Mouse (Mus musculus): ENCODE measurements around the gene Slc25a47. TPM values are rescaled to one million over a fixed set of nuclear protein-coding genes. Genes with fewer than 3 reads are reported as not detected.
"Not testable (repeated sequence)": the region's sequence is repeated elsewhere in the genome, so short reads cannot be mapped to it uniquely, and the experiment has no call there.

Gene Slc25a47
- polyA plus RNA-seq, 1 experiment from 2014 or later = 2.0 TPM

DNA sequence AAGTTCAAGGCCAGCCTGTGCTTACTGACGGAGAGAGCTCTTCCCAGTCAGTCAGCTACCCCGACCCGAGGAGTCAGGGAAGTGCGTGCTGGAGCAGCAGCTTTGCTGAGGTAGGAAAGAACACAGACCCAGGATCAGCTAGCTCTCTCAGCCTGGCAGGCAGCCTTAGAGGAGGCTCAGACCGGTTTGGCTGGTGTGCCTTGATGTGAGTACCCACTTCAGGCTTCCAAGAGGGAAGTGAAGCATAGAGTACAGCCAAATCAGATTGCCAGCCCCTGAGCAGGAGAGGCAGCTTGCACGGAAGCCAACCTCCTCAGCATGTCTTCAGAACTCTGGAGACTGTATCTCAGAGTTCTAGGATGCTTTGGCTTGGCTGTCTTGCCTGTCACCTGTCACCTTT is 5.3 kb downstream of the Slc25a47 start:
- WGBS (ENCODE audit: insufficient replicate concordance) = 81% methylated on average over 6 of the region's 6 CpGs
- H3K4me1 ChIP-seq (replicated peaks) = peaks cover 41% of the 10 kb centered on the region
- H3K27me3 ChIP-seq = no peaks in the 10 kb centered on the region
- ATAC-seq (ENCODE audit: low read depth) (no peak), DNase-seq (no peak)
- H3K27ac ChIP-seq = no peak overlapping the region
- H3K4me3 ChIP-seq (replicated peaks) = no peak overlapping the region
- no peaks in the 10 kb centered on the region for H3K9me3 ChIP-seq (replicated peaks)
- no peak overlapping the region for H3K4me2 ChIP-seq
- peaks cover 34% of the 10 kb centered on the region for H3K36me3 ChIP-seq
- H3K9ac ChIP-seq = no peak overlapping the region

- peaks cover 26% of the 10 kb centered on the region for H3K4me1 ChIP-seq (replicated peaks)
- no peaks in the 10 kb centered on the region for H3K27me3 ChIP-seq
- DNase-seq (no peak), ATAC-seq (ENCODE audit: low read depth) (no peak)
- H3K4me3 ChIP-seq (replicated peaks) = no peak overlapping the region
- no peak overlapping the region for H3K27ac ChIP-seq
- H3K36me3 ChIP-seq = peaks cover 34% of the 10 kb centered on the region
- H3K4me2 ChIP-seq = no peak overlapping the region
- H3K9me3 ChIP-seq (replicated peaks) = no peaks in the 10 kb centered on the region
- no peak overlapping the region for H3K9ac ChIP-seq
- 78% methylated on average over 7 of the region's 7 CpGs for WGBS (ENCODE audit: insufficient replicate concordance)
Measured at GRCm38 (mm10) chr12:108842663-108843062, 6.8 kb downstream of the Slc25a47 start.

DNA sequence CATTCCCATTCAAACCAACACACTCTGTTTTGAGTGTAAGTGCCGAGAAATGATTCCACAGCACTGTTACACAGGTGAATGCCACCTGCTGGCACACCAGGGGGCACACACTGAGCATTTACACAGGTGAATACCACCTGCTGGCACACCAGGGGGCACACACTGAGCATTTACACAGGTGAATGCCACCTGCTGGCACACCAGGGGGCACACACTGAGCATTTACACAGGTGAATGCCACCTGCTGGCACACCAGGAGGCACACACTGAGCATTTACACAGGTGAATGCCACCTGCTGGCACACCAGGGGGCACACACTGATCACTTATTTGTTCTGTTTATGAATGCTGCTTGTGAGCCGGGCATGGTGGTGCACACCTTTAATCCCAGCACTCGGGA is 12.2 kb downstream of the Slc25a47 start:
- H3K4me3 ChIP-seq (replicated peaks); H3K27me3 ChIP-seq; DNase-seq; H3K9ac ChIP-seq; H3K4me2 ChIP-seq; ATAC-seq (ENCODE audit: low read depth); H3K9me3 ChIP-seq (replicated peaks); H3K27ac ChIP-seq: not testable (repeated sequence)
- WGBS (ENCODE audit: insufficient replicate concordance) = 68% methylated on average over 3 of the region's 3 CpGs
- Histone ChIP-seq H3K36me3 (peaks cover 17% of the 10 kb centered on the region), H3K4me1 (replicated peaks) (peaks cover 39% of the 10 kb centered on the region)

DNA sequence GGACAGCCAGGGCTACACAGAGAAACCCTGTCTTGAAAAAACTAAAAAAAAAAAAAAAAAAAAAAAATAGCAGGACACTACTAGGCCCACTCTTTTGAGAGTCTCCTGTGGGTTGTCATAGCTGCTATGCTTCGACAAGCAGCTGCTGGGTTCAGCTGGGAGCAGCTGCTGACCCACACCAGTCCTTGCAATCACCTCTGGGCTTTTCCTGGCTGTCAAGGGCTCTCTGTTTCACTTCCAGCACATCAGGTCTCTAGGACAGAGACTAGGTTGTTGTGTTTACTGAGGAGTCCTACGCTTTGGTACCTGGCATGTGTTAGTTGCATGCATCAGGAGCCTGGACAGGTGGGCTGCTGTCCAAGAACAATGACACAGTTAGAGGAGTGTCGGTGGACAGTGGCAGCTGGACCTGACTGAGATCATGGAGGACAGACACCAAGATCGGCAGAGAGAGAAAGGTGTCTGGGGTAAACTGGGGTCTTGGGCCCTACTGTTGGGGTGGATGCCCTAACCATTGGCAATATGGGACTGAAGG is 13.7 kb downstream of the Slc25a47 start:
- Histone ChIP-seq H3K4me1 (replicated peaks) (peaks cover 31% of the 10 kb centered on the region), H3K27me3 (no peaks in the 10 kb centered on the region), H3K36me3 (peaks cover 10% of the 10 kb centered on the region), H3K9me3 (replicated peaks) (no peaks in the 10 kb centered on the region), H3K27ac (no peak overlapping the region; the same call in 1 of the 2 replicates), H3K4me3 (replicated peaks) (no peak overlapping the region), H3K4me2 (no peak overlapping the region), H3K9ac (no peak overlapping the region)
- 69% methylated on average over 4 of the region's 4 CpGs for WGBS (ENCODE audit: insufficient replicate concordance)
- no peak for ATAC-seq (ENCODE audit: low read depth)
- DNase-seq = no peak

- Histone ChIP-seq H3K4me3 (replicated peaks) (no peak overlapping the region), H3K27me3 (no peaks in the 10 kb centered on the region), H3K9ac (no peak overlapping the region), H3K36me3 (peaks cover 4% of the 10 kb centered on the region), H3K9me3 (replicated peaks) (no peaks in the 10 kb centered on the region), H3K4me2 (no peak overlapping the region), H3K27ac (no peak overlapping the region; the same call in 1 of the 2 replicates), H3K4me1 (replicated peaks) (peaks cover 31% of the 10 kb centered on the region)
- 62% methylated on average over 8 of the region's 8 CpGs for WGBS (ENCODE audit: insufficient replicate concordance)
- peak; percentile 50; the same call in 1 of the 2 replicates for ATAC-seq (ENCODE audit: low read depth)
- DNase-seq = no peak
Measured at GRCm38 (mm10) chr12:108850129-108850528, 14.3 kb downstream of the Slc25a47 start.

GRCm38 (mm10) chr12:108850886-108851285 is 15.0 kb downstream of the Slc25a47 start:
- Histone ChIP-seq H3K4me1 (replicated peaks) (peaks cover 23% of the 10 kb centered on the region), H3K9me3 (replicated peaks) (no peaks in the 10 kb centered on the region), H3K4me3 (replicated peaks) (no peak overlapping the region), H3K27ac (no peak overlapping the region), H3K36me3 (no peaks in the 10 kb centered on the region), H3K4me2 (no peak overlapping the region), H3K9ac (no peak overlapping the region), H3K27me3 (no peaks in the 10 kb centered on the region)
- ATAC-seq (ENCODE audit: low read depth) (no peak), DNase-seq (no peak)
- 76% methylated on average over 8 of the region's 8 CpGs for WGBS (ENCODE audit: insufficient replicate concordance)

GRCm38 (mm10) chr12:108852822-108853221 is 17.0 kb downstream of the Slc25a47 start:
- Histone ChIP-seq H3K4me2 (no peak overlapping the region), H3K9ac (no peak overlapping the region), H3K4me3 (replicated peaks) (no peak overlapping the region), H3K27me3 (no peaks in the 10 kb centered on the region), H3K36me3 (no peaks in the 10 kb centered on the region), H3K4me1 (replicated peaks) (peaks cover 22% of the 10 kb centered on the region), H3K27ac (no peak overlapping the region), H3K9me3 (replicated peaks) (no peaks in the 10 kb centered on the region)
- no peak for DNase-seq
- no peak for ATAC-seq (ENCODE audit: low read depth)
- 82% methylated on average over 8 of the region's 8 CpGs for WGBS (ENCODE audit: insufficient replicate concordance)

DNA sequence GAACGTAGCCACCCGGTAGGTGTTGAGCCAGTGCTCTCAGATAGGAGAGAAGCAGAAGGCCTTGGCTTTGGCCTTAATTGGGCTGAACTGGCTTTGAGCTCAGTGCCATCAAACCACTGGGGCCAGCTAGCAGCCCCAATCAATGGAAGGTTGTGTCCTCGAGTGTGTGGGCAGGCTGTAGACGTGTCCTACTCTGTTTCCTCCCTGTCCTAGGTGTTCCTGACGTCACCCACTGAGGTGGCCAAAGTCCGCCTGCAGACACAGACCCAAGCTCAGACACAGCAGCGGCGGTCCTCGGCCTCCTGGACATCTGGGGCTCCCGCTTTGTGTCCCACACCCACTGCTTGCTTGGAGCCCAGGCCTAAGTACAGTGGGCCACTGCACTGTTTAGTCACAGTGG is 19.2 kb downstream of the Slc25a47 start:
- Histone ChIP-seq H3K27me3 (no peaks in the 10 kb centered on the region), H3K27ac (no peak overlapping the region), H3K36me3 (peaks cover 4% of the 10 kb centered on the region; the same call in 1 of the 2 replicates), H3K4me3 (replicated peaks) (no peak overlapping the region), H3K4me1 (replicated peaks) (peaks cover 32% of the 10 kb centered on the region), H3K4me2 (no peak overlapping the region), H3K9ac (no peak overlapping the region), H3K9me3 (replicated peaks) (no peaks in the 10 kb centered on the region)
- ATAC-seq (ENCODE audit: low read depth) = peak; percentile 13
- WGBS (ENCODE audit: insufficient replicate concordance) = 67% methylated on average over 10 of the region's 10 CpGs
- no peak for DNase-seq

DNA sequence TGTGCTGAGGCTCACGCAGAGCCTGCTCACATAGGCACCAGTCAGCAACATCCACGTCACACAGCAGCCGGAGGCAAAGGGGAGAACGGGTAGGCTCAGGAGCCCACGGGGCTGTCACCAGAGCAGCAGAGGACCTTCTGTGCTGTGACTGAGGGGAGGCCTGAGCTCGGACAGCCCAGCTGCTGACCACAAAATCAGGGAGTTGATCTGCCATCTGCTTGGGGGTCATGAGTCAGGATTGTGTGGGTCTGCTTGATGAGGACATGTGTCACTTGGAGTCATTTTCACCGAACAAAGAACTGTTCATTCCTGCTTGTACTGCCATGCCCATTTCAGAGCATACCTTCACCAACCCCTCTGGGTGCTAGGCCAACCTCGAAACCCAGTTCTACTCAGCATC is 20.3 kb downstream of the Slc25a47 start:
- no peak for DNase-seq
- Histone ChIP-seq H3K36me3 (peaks cover 15% of the 10 kb centered on the region), H3K27ac (no peak overlapping the region), H3K27me3 (no peaks in the 10 kb centered on the region), H3K9me3 (replicated peaks) (no peaks in the 10 kb centered on the region), H3K4me3 (replicated peaks) (no peak overlapping the region), H3K4me2 (no peak overlapping the region), H3K9ac (no peak overlapping the region), H3K4me1 (replicated peaks) (peaks cover 21% of the 10 kb centered on the region)
- WGBS (ENCODE audit: insufficient replicate concordance) = 74% methylated on average over 8 of the region's 8 CpGs
- no peak for ATAC-seq (ENCODE audit: low read depth)

- Histone ChIP-seq H3K9me3 (replicated peaks) (no peaks in the 10 kb centered on the region), H3K4me2 (no peak overlapping the region), H3K4me3 (replicated peaks) (no peak overlapping the region), H3K4me1 (replicated peaks) (peaks cover 13% of the 10 kb centered on the region), H3K9ac (no peak overlapping the region), H3K27me3 (no peaks in the 10 kb centered on the region), H3K36me3 (peaks cover 25% of the 10 kb centered on the region), H3K27ac (no peak overlapping the region)
- ATAC-seq (ENCODE audit: low read depth) (no peak), DNase-seq (no peak)
- 78% methylated on average over 7 of the region's 7 CpGs for WGBS (ENCODE audit: insufficient replicate concordance)
Measured at GRCm38 (mm10) chr12:108857109-108857508, 21.3 kb downstream of the Slc25a47 start.

DNA sequence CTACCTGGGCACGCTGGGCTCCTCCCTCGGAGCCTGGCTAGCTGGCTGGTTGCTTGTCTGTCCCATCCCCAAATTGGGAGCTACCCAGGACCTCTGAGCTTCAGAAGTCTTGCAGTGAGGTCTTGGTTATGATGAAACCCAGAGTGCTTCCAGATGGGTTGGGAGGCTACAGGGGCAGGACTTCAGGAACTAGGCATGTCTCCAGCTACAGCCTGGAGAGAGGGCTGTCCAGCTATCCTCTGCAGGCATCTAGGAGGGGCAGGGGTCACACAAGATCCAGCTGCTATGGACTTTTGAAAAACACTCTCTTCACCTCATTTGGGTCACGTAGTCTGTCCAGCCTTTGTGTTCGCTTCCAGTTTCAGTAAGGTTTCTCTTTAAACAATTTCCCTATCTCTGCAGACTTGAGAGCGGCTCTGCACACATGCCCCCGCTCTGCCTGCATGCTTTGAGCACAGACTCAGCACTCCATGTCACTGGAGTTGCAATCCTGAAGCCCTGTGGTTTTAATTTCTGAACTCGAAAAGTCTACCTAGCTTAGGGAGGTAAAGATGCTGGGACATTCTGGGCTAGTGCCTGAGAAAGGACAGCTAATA is 21.8 kb downstream of the Slc25a47 start:
- WGBS (ENCODE audit: insufficient replicate concordance) = 76% methylated on average over 7 of the region's 7 CpGs
- H3K4me3 ChIP-seq (replicated peaks) = no peak overlapping the region
- no peak overlapping the region for H3K4me2 ChIP-seq
- no peak overlapping the region for H3K9ac ChIP-seq
- H3K4me1 ChIP-seq (replicated peaks) = peaks cover 13% of the 10 kb centered on the region
- no peaks in the 10 kb centered on the region for H3K9me3 ChIP-seq (replicated peaks)
- ATAC-seq (ENCODE audit: low read depth) (no peak), DNase-seq (no peak)
- H3K36me3 ChIP-seq = peaks cover 30% of the 10 kb centered on the region
- H3K27ac ChIP-seq = no peak overlapping the region
- no peaks in the 10 kb centered on the region for H3K27me3 ChIP-seq

DNA sequence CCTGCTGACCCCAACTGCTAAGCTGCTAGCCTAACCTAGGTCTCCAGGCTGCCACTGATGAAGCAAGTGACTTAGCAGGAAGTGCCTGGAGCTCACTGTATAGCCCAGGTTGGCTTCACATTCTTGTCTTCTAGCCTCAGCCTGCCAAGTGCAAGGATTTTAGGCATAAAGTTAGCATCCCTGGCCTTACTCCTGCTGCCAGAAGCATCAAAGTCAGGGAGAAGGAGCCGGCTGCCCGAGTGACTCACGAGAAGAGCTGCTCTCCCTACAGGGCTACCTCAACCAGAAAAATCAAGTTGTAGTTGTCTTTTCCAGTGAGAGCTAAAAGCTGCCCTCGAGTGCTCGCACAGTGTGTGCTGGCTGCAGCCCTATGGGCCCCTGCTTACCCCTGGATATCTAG is 22.6 kb downstream of the Slc25a47 start:
- Histone ChIP-seq H3K36me3 (peaks cover 38% of the 10 kb centered on the region), H3K4me1 (replicated peaks) (peaks cover 13% of the 10 kb centered on the region), H3K27me3 (no peaks in the 10 kb centered on the region), H3K4me2 (no peak overlapping the region), H3K4me3 (replicated peaks) (no peak overlapping the region), H3K9ac (no peak overlapping the region), H3K9me3 (replicated peaks) (no peaks in the 10 kb centered on the region), H3K27ac (no peak overlapping the region)
- WGBS (ENCODE audit: insufficient replicate concordance) = 50% methylated on average over 5 of the region's 5 CpGs
- DNase-seq (no peak), ATAC-seq (ENCODE audit: low read depth) (0 out of 2 replicates have a peak, but pooled peaks have one; percentile 18)

All from liver, embryonic 13.5 days (tissue).